Mouse (Mus musculus): ENCODE data around the gene Pde4d.

Pde4d gene

GRCm38 (mm10) chr13:108490872-108491271, 41.1 kb downstream of the Pde4d start:
- DNase-seq (ENCODE audit: low read depth, low spot score): no peak

- no peak for DNase-seq (ENCODE audit: low read depth, low spot score)
Observed at GRCm38 (mm10) chr13:108492886-108493285, 43.1 kb downstream of the Pde4d start.

DNA sequence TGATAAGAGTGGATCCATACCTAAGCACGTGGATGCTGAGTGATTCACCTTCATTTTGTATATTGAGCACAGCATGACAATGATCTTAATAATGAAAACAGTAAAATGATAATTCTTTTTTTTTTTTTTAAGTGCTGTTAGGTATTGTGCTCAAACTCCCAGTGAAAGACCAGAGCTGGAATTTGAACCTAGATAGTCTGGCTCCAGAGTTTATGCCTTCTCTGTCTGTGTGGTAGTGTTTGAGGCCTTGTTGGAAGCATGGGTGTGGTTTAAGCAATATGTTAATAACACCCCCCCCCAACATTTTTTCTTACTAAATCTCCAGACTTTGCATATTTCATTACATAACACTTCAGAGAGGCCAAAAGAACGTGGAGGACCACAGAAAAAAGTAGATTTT, 44.6 kb downstream of the Pde4d start:
- DNase-seq (ENCODE audit: low read depth, low spot score): no peak

DNA sequence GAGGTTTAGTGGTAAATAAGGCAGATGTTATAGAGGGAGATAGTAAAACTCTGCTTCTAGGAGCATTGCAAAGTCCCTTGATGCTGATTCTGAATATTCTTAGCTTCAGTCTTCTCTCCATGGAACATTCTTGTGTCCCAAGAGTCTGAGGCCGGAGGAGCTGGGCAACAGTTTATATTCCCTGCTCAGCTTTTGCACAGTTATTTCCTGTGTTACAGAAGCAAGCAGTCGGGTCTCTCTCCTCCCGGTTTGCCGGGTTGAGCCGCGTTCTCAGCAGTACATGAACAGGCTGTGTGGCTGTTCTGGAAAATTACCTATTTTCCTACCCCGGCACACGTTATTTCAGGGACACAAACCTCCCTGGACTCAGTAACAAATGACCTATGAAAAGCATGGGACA, 48.0 kb downstream of the Pde4d start:
- no peak for DNase-seq (ENCODE audit: low read depth, low spot score)

- no peak for DNase-seq (ENCODE audit: low read depth, low spot score)
Observed at GRCm38 (mm10) chr13:108498247-108498743, 48.5 kb downstream of the Pde4d start.

- no peak for DNase-seq (ENCODE audit: low read depth, low spot score)
Observed at GRCm38 (mm10) chr13:108498773-108499313, 49.1 kb downstream of the Pde4d start.

- no peak for DNase-seq (ENCODE audit: low read depth, low spot score)
Observed at GRCm38 (mm10) chr13:108501386-108501785, 51.6 kb downstream of the Pde4d start.

- no peak for DNase-seq (ENCODE audit: low read depth, low spot score)
Observed at GRCm38 (mm10) chr13:108524548-108524947, 74.8 kb downstream of the Pde4d start.

DNA sequence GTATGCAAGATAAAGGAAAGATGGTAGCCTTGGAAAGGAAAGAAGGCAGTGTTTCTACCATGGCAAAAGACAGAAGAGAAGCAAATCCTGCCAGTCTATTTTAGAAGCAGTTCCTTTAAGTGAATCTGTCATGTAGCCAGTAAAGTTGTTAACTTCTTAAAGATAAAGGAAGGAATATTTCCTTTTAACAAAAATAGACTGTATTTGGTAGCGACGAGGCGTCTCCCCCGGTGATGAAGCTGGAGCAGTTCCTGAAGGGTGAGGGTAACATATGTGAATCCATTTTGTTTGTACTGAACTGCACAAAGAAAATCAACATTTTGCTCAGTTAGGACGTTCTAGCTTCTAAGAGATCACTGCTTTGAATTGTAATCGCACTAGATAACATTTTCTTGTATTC, 75.2 kb downstream of the Pde4d start:
- no peak for DNase-seq (ENCODE audit: low read depth, low spot score)

DNA sequence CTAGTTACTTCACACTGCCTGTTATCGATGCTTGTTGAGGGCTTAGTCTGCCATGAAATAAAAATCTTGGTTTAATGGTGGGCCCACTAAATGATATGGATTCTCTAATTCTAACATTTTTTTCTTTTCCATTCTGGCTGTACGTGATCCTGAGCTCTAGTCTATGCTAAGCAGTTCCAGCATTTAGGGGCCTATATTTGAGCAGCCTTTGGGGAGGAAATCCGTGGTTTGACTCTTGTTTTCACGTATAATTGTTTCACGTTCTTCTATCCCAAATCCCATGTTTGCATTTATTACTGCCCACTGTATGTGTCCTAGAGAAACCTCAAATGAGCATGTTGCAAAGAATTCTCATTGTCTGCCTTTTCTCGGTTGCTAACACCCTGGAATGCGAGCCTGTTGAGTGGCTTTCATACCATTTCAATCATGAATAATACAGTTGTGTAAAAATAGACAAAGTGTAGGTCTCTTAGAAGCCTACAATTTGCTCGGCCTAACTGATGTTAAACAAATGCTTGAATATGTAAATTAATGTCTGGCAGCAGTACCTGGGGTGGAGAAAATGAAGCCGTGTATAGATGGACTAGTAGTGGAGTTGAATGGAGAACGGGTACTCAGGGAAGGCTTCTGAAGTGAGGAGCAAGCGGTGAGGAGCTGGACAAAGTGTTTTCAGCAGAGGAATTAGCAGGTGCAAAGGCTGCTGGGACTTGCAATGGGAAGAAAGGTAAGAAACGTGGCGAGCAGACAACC, 76.7 kb downstream of the Pde4d start:
- no peak for DNase-seq (ENCODE audit: low read depth, low spot score)

DNA sequence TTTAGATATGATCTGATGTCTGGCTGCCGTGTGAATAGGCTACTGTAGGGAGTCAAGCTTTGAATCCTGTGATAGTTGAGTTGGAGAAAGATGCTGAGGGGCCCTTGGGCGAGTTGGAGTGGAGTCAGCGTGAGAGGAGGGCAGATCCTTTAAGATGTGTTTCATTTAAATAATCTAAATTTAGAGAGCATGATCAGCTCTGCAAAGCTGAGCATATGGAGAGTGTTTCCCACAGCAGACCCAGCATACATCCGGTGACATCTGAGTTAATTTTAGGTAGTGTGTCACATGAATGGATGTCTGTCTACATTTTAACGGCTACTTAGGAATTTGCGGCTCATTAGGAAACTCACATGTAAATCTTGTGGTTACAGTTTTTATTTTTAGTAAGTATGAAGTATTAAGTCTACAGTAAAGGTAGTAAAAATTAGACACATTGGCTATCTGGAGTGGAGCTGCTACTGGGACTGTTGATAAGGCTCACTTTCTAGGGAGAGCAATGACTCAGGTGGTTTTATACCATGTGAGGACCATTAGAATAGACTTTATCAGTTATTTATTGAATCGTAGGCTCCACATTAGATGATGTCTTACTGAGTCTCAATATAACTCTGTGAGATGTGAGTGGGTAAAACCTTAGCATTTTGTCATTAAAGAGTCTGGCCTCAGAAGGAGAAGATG, 77.5 kb downstream of the Pde4d start:
- no peak for DNase-seq (ENCODE audit: low read depth, low spot score)

DNA sequence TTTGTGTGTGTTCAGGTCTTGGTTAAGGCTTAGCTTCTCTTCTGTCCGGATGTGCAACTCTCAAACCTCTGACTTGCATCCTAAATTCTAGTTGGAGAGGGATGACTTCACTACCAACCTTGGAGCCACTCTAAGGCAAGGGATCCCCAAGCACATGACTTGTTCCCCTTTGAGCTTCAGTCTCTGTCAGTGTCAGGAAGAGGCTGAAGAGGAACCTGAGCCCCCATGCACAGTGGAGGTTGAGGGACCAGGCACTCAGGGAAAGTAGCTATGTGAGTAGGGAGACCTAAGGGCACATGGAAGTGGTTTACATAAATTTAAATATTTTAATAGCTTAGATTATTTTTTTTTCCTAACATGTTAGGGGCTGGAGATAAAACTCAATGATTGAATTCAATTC, 78.6 kb downstream of the Pde4d start:
- no peak for DNase-seq (ENCODE audit: low read depth, low spot score)

DNA sequence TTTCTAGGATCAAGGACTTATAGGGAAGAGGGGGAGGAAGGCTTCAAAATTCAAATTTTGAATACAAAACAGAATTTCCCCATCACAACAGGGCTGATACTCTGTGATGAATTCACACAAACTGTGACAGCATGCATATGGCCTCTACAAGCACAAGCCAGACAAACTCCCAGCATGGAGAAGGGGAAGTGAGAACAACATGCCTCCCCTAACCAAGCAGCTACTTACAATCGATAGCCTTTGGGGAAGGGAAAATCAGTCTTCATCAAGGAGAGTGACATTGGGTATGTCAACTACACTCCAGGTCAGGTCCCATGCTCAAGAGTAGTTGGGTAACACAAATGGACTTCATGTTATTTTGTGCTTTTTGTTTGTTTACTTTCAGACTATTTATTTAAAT, 83.1 kb downstream of the Pde4d start:
- no peak for DNase-seq (ENCODE audit: low read depth, low spot score)

- DNase-seq (ENCODE audit: low read depth, low spot score): no peak
Observed at GRCm38 (mm10) chr13:108536436-108536835, 86.7 kb downstream of the Pde4d start.

DNA sequence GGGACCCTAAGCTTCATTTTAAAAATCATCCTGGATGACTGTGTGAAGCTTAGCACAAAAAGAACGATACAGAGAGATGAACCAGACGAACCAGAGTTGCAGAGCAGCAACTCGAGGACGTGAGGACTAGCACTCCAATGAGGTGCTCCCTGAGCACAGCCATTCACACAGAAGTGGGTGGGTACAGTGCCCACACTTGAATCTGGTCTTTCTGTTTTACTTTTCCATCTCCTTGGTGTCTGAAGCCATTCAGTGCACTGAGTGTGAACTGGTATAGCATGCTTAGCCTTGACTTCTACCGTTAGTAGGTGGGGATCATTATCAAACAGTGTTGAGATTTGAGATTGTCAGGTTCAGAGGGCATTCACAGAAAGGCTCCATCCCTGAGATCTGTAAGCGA, 87.2 kb downstream of the Pde4d start:
- DNase-seq (ENCODE audit: low read depth, low spot score): no peak

DNA sequence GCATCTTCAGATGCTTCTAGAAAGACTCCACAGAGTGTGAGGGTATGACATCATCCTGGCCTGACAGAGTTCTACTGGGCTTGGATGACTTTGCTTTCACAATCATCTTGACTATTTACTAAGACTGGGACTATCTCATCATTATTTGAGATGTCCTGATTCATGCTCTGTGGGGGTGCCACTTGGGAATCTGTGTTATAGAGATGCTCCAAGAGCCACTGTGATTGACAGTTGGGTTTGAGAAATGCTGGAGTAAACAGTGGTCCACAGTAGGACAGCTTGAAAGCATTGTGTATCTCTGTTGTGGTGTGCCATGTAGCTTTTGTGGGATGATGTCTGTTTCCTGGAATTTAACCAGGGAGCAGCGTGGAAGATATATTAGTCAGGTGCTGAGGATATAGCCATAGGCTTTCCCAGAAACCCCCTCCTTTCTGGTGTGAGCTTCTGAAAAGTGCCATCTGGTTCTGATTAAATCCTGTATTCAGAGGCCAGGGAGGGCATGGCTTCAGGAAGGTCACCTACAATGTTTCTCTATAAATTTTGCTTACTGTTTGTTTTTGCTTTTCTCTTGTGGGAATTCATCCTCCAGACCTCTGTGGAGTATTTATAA, 89.1 kb downstream of the Pde4d start:
- DNase-seq (ENCODE audit: low read depth, low spot score): no peak

DNA sequence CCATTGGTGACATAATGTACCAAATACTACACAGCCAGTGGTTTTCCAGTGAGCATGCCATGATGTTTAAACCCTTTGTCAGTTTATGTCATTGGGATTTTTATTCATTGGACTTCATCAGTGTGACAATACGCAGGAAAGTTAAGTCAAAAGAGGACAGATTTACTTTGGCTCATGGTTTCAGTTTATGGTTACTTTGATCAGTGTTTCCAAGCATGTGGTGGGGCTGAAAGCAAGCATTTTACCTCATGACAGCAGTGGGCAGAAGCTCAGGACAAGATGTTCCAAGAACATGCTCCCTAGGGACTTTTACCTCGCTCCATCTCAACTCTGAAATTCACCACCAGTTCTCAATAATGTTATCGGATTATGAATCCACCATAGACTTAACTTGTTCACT, 91.7 kb downstream of the Pde4d start:
- DNase-seq (ENCODE audit: low read depth, low spot score): no peak

DNA sequence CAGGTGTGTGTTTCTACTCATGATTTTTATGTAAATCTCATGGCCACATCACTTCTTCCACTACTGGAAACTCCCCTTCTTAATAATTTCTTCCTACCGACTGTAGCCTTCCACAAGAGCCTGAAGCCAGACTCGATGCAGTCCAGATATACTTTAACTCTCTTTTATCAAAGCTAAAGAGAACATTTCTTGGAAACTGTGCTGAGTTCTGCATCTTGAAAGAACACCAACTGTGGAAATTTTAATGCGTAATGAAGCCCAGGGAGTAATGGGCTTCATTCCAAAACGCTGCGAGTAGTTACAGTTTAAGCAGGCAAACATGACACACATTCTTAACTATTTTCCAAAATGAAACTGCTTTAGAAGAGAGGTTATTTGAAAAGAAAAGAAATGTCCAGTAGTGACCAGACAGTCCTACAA, 92.6 kb downstream of the Pde4d start:
- no peak for DNase-seq (ENCODE audit: low read depth, low spot score)

GRCm38 (mm10) chr13:108552288-108552687, 102.5 kb downstream of the Pde4d start:
- DNase-seq (ENCODE audit: low read depth, low spot score): no peak

- DNase-seq (ENCODE audit: low read depth, low spot score): no peak
Observed at GRCm38 (mm10) chr13:108552995-108553394, 103.2 kb downstream of the Pde4d start.

GRCm38 (mm10) chr13:108554901-108555300, 105.2 kb downstream of the Pde4d start:
- no peak for DNase-seq (ENCODE audit: low read depth, low spot score)

DNA sequence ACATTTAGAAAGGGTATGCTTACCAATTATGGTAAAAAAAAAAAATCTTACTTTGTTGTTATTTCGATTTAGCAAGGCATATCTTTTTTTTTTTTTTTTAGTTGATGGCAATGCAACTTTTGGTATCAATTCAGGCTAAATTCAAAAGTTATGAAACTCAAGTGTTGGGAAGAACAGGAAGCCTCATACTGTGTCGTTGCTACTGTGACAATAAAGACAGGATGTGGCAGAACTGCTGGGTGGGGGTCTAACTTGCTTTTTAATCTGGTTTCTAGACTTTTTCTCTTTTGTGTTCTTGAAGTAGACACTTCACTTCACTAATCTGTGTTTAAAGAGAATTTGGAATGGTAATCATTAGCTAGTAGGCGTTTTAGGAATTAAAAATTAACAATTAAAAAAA, 147.2 kb downstream of the Pde4d start:
- no peak for DNase-seq (ENCODE audit: low read depth, low spot score)
